Mouse (Mus musculus): ENCODE measurements around the gene Casr.
A peak's percentile ranks its signal among the peaks of the same experiment; 100 is the strongest.

Gene Casr

DNA sequence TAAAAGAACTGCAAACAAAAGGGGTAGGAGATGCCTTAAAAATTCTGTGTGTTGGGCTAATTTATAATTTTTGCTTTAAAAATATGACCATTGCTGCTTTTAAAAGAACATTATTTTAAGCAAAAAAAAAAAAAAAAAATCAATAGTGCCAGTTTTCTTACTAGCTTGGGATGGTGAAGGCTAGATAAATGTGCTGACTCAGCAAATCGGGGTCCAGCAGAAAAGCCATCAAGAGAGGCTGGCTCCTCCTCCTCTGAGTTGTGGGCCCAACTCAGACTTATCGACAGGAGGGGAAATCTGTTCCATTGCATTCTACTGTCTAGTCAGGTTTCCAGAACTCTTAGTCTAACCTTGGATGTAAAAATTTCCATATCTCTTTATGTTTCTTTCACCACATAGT, 45.6 kb downstream of the Casr start:
- DNase-seq: no peak

DNA sequence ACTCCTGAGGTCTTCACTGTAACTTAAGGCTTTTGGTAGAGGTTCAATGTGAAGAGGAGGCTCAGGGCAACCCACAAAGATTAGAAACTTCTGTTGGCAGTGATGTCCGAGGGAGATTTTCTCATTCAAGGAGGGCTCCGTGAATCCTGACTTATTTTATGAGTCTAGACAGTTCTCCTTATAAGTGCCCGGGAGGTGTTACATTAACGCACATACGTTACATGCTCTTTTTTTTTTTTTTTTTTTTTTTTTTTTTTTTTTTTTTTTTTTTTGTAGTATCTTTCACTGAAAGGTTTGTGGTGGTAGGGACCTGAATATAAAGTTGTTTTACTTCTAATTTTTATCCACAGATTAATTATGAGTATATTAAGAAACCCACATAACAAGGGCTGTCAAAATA, 54.6 kb downstream of the Casr start:
- DNase-seq: no peak

DNA sequence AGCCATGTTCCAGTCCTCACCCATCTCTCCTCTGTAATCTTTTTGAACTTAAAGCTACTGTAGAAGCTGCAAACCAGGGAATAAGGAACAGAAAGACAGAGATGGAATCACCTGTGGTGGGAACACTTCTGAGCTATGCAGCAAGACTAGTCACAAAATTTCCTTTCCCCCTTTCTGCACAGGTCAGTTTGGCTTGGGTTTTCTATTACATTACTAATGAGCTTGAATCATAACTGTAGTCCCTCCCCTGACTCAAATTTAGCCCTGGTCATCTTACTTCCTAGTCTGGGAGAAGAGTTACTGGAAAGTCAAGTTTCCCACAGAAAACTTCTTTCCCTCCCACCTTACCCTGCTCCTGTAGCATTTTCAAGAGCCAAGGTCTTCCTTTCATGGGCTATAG, 55.1 kb downstream of the Casr start:
- DNase-seq: no peak

DNA sequence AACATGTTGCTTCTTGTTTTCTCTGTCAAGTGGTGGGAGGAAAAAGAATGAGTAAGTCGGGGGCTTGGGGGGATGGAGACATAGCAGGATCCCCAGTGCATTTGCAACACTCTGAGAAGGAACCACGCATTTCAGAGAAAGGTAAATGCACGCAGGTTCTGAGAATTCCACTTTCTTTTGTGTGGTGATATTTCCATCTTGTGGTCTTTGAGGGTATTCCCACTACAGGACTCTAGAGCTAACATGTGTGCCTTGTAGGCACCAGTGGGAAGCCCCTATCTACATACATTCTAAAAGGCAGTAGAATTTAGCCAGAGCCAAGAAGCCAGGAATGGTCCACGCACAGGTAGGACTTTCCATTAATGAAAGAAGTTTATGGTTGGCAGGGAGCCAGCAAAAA, 56.0 kb downstream of the Casr start:
- DNase-seq: no peak

DNA sequence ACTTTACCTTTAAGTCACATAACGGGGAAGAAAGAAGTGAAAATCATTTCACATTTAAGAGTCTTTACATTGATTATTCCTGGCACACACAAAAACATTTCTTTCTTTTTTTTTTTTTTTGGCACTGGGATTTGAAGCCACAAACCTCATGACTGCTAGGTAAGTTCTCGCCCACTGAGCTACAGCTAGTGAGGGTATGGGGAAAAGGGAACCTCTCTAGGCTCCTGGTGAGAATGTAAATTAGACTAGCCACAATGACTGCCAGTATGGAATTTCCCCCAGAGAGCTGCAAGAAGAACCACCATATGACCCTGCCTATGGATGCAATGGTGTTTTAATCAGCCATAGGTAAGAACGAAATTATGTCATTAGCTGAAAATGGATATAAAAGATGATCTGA, 56.8 kb downstream of the Casr start:
- no peak for DNase-seq

DNA sequence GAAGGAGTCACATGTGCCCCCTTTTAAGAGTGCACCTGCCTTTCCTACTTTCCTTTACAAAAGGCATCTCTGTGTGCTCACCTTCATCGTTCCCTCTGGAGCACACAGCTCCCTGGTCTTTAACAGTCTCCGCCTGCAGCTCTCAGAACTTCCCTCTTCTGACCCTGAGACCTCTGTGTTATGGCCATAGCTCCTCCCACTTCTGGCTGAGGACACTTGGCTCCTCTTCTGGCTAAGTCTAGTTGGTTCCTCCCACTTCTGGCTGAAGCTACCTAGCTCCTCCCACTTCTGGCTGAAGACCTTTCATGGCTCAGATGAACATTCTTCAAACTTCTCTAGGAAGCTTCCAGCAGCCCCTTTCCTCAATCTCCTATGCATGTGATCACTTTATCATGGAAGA, 59.7 kb downstream of the Casr start:
- DNase-seq: no peak

DNA sequence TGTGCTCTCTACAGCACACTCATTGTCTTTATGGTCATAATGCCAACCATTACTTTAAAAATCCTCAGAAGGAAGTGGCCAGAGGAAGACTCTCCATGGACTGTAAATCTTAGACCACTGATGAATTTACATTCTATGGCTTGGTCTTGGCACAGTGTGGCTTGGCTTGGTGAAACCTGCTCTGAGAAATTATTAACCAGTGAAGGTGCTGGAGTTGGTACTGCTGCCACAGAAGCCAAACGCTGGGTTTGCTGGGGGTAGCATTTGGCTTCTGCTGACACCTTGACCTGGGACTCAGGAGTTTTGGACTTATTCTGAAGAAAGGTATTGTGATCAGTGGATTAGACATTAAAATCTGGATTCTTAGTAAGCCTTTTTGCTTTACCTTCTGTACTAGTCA, 69.5 kb downstream of the Casr start:
- DNase-seq: no peak

DNA sequence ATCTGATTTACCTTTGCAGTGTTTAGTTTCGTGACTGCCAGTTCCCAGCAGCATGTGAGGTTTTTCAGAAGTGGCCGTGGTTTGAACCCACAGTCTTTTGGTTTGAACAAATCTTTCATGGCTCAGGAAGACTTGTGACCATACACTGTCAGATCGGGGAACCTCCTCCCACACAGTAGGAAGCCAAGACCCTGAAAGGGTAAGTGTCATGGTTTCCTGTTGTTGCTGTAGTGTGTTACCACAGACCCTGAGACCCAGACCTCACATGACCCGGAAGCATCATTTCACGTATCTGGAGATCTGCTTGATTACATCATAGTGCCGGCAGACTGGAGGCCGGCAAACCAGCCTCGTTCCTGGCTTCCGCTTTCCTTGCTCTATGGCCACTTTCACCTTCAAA, 85.1 kb downstream of the Casr start:
- peak in 1 of 2 experiments; percentile 3 for DNase-seq

DNA sequence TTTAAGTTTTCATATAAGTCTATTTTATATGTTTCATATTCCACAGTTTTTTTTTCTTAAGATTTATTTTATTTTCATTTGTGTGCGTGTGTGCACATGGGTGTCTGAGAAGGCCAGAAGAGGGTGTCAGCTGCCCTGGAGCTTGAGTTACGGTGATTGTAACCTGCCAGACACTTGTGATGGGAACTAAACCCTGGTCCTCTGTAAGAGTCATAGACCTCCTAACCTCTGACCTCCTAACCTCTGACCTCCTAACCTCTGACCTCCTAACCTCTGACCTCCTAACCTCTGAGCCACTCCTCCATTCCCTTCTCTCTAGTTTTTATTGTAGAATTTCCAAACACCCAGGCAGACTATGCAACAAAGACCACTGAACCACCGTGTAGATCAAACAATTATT, 86.4 kb downstream of the Casr start:
- no peak for DNase-seq

DNA sequence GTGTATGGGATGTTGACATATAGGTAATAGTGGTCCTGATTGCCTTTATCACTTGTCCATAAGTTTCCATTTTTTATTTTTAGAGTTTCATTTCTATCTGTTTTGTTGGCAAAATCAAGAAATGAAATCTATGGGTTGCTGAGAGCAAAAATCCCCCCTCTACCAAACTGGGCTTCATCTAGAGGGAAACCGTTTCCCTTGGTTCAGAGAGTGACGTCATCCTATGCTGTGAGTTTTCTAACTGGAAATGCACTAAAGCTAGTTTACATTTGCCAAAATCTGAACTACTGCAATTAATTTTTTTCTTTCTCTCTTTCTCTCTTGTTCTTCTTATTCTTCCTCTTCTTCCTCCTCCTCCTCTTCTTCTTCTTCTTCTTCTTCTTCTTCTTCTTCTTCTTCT, 87.1 kb downstream of the Casr start:
- no peak for DNase-seq

DNA sequence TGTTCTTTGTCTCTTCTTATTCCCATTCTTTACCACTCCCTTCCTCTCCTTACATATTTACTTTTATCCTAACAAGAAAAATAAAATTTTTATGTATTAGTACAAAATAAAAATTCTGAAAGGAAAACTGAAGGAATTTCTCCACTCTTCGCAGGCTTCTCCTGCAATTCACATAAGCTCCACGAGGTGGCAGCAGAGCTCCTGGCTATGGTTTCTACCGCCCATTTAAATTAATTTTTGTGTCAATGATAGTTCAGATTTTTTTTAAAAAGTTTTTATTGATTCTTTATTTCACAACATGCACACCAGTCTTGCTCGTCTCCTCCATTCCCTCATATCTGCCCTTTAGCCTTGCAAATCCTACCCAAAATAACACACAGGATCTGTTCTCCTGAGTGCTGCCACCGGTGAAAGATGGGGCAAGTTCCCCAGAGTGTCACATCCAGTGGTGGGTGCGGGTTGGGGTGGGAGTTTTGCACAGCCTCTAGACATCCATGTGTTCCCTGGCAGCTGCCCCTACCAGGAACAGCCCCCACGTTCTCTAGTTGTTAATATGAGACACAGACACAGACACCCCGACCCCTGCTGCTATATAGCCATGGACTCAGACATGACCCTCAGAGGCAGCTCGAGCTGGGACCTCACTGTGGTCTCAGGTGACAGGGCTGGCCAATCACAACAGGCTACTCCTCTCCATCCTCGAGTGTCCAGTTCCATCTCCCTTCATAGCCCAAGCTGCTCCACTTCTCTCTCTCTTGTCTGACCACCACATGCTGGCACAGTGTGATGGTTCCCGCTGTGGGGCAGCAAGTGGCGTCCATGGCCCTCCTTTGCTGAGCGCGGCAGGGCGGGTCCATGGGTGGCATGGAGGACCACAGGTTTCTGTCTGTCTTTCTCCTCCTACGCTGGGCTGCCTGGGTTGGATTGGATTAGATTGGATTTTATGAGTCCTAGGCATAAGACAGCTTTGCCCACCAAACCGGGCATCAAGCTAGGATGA, 88.4 kb downstream of the Casr start:
- DNase-seq: peak in 1 of 2 experiments; percentile 15

DNA sequence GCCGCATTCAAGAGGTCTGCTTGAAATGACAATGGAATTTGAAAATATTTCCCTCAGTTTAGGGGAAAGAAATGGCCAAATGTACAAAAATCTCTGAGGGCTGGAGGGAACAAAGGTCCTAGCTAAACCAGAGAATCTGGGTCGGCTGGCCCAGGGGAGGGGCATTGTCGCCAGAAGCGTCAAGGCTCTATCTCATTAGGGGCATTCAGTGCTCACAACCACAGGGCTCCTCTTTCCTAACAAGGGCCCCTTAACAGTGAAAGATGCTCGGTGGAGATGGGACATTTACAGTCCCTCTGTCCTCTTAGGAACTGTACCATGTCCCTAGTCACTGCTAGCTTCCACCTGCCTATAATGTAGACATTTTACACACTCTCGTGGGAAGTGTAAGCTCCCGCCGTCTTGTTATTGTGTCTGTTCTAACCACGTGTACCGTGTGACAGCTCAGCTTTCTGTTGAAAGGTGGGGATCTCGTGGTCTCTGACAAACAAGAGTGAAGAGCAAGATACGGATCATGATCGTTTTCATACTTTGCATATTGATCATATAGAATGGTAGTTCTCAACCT, 90.8 kb downstream of the Casr start:
- no peak for DNase-seq

DNA sequence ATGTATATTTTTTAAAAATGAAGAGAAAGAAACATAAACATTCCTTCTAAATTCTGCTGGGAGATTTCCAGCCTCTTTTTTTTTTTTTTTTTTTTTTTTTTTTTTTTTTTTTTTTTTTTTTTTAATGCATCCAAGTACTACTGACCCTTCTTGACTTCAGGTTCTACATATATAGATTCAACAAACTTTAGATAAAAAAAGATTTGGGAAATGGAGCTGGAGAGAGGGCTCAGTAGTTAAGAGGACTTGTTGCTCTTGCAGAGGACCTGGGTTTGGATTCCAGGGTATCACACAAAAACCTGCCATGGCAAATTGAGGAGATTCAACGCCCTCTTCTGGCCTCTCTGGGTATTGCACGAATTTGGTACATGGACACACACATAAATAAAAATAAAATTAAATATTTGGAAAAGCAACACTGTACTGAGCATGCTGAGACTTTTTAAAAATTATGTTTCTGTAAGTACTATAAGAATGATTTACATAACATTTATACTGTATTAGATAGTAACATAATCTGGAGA, 91.9 kb downstream of the Casr start:
- DNase-seq: no peak

DNA sequence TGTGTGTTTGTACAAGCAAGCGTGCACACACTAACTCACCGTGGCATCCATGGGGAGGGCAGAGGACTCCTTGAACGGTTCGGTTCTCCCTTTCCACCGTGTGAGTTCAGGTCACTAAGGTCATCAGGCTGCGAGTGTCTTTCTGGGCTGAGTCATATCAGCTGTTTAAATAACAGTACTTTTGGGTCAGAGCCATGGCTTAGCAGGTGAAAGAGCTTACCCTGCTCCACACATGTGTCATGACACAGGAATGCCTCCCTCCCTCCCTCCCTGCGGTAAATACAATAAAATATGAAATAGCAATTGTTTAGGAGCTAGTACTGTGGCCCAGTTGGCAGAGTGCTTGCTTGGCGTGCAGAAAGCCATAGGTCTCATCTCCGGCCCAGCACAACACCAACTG, 92.6 kb downstream of the Casr start:
- DNase-seq: no peak

DNA sequence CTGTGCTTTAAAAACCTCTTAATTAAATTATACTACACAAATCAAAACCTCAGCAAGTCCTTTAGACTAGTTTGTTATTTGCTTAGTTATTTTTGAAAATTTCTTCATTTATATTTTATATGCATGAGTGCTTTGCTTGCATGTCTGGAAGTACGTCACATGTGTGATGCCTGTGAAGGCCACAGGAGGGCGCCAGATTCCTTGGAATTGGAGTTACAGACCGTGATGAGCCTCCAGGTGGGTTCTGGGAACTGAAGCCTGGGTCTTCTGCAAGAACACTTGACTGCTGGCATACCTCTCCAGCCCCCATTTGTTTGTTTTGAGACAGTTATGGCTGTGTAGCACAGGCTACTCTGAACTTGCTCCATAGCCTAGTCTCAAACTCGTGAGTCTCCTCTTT, 93.1 kb downstream of the Casr start:
- DNase-seq: peak; percentile 7 to 8

DNA sequence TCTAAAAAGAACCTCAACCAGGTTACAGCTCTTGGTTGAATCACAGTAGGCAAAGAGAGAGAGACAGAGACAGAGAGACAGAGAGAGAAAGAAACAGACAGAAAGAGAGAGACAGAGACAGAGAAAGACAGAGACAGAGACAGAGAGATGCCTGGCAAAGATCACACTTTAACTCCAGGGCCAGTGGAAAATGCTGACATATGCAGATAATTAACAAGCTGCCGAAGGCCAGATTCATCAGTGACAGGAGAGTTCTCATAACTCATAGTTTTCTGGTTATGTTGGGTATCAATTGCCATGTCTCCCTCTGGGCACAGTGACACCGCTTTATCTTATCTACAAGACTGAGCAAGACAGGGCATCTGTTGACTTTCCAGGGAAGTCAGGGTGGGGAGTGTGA, 94.0 kb downstream of the Casr start:
- DNase-seq: no peak

DNA sequence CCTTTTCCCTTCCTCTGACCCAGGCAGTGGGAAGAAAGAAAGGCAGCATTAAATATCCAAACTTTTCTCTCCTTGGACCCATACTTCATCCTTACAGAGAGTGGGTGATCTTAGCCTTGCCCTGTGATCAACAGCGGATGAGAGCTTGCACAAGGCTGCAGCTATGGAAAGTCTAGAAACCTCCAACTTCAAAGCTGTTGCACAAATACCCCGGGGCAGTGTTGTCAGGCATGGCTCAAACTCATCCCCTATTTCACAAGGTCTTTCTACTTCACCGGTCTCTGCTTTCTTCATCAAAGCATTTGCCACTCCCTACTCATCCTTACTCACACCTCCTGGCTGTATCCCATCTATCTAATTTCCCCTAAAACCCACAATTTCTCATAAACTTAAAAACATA, 96.5 kb downstream of the Casr start:
- DNase-seq: no peak

DNA sequence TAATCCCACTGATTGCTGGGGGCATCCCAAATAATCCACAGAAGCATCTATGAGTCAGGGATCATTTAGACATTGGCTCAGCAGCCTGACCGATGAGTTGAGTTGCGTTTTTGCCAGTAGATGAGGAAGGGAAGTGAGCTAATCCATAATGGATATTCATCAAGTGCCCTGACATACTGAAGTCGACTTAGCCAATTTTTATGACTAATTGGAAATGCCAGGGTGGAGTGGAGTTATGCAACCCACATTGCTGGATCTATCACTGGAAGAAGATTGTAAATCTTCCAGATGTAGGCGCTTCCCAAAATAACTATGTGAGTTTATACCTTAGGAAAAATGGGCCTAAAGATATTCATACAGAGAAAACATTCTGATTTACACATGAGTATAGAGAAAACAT, 97.9 kb downstream of the Casr start:
- no peak for DNase-seq

DNA sequence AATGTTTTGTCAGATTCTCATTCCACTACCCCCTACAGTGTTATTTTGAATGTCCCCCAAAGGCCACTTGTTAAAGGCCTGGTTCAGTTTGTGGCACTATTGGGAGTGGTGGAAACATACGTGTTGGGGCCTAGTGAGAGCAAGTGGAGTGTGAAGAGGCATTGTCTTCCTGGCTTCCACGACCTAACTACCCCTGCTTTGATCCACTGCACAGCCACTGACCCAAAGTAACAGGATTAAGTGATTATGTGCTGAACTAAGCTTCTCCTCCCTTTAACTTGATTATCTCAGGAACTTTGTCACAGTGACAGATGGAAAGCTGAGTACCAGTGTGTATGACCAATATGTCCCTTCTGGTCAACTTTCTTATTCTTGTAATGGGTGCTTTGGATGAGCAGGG, 101.5 kb downstream of the Casr start:
- no peak for DNase-seq

DNA sequence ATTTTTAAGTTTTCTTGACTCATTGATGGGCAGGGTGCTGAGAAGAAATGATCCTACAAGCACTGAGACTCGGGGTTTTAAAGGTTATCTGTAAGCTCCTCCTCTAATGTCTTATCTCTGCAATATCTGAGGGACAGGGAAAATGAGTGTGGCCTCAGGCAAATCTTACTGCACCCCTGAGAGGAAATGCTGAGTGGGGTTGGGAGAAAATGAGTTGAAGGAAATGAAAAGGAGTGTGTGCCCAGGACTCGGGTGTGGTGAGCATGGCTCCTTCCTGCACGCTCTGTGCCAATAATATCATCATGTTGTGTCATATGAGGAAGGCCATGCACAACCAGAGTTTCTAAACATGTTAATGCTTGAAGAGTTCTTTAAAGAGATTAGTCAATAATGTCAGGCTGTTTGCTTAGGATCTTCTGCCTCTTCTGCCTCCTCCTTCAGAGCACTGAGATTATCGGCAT, 106.6 kb downstream of the Casr start, which contains the start of gene Stfa3:
Gene Stfa3 (minus strand): TSS at position 51 of the 461 bp plus-strand sequence.
- no peak for DNase-seq
